Mouse (Mus musculus): Measurements from ENCODE around the gene Rtf1. TPM values are rescaled to one million over a fixed set of nuclear protein-coding genes. Genes with fewer than 3 reads are reported as not detected.
"Not testable (repeated sequence)": the region's sequence is repeated elsewhere in the genome, so short reads cannot be mapped to it uniquely, and the experiment has no call there.

Gene Rtf1
- polyA plus RNA-seq, 1 experiment from 2014 or later, result 18.3 TPM

DNA sequence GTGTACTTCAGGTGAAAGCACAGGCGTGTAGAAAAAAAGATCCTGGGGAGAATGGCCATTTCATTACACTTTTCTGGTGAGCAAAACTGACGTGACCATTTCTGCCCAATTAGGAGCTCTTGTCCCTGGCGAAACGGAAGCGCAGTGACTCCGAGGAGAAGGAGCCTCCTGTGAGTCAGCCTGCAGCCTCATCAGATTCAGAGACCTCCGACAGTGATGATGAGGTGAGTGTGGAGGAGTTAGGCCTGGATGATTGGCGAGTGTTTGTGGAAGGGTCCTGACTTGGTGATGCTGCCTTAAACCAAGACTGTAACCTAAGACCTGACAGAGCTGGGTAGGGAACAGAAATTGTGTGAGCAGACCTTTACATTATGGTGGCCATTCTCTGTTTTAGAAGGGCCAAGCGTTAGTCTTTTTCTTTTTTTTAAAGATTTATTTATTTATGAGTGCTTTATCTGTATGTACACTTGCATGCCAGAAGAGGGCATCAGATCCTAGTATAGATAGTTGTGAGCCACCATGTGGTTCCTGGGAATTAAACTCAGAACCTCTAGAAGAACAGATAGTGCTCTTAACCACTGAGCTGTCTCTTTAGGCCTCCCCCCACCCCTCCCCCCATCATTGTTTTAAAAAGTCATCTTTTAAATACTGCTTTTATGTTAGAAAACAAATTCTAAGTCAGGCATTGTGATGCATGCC lies 17.3 kb downstream of the Rtf1 start:
- no peaks in the 10 kb centered on the region for H3K27me3 ChIP-seq
- 74% methylated on average over 9 of the region's 9 CpGs for WGBS (ENCODE audit: insufficient replicate concordance)
- H3K27ac ChIP-seq, result no peak overlapping the region
- no peaks in the 10 kb centered on the region for H3K9me3 ChIP-seq (replicated peaks)
- no peaks in the 10 kb centered on the region for H3K4me1 ChIP-seq (replicated peaks)
- no peak overlapping the region for H3K4me2 ChIP-seq
- DNase-seq, result no peak
- H3K9ac ChIP-seq, result no peak overlapping the region
- no peak for ATAC-seq (ENCODE audit: low read depth)
- H3K36me3 ChIP-seq, result peaks cover 17% of the 10 kb centered on the region
- no peak overlapping the region for H3K4me3 ChIP-seq (replicated peaks)

DNA sequence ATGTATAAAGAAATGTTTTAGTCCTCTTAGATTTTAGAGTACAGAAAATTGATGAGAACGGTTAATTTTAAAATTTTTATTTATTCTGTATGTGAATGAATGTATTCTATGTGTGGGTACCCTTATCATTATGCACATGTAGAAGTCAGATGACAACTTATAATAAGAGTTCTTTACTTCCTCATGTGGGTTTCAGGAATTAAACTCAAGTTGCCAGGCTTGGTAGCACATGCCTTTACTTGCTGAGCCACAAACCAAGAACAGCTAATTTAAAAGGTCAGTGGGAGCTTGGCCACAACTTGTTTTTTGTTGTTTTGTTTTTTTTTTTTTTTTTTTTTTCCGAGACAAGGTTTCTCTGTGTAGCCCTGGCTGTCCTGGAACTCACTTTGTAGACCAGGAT lies 20.0 kb downstream of the Rtf1 start:
- H3K9me3 ChIP-seq (replicated peaks), result no peaks in the 10 kb centered on the region
- H3K27ac ChIP-seq, result no peak overlapping the region
- no peaks in the 10 kb centered on the region for H3K27me3 ChIP-seq
- H3K4me2 ChIP-seq, result no peak overlapping the region
- 77% methylated on average over 2 of the region's 2 CpGs for WGBS (ENCODE audit: insufficient replicate concordance)
- DNase-seq (no peak), ATAC-seq (ENCODE audit: low read depth) (no peak)
- H3K4me1 ChIP-seq (replicated peaks), result no peaks in the 10 kb centered on the region; the same call in 1 of the 2 replicates
- H3K4me3 ChIP-seq (replicated peaks), result no peak overlapping the region
- H3K9ac ChIP-seq, result no peak overlapping the region
- peaks cover 15% of the 10 kb centered on the region for H3K36me3 ChIP-seq

DNA sequence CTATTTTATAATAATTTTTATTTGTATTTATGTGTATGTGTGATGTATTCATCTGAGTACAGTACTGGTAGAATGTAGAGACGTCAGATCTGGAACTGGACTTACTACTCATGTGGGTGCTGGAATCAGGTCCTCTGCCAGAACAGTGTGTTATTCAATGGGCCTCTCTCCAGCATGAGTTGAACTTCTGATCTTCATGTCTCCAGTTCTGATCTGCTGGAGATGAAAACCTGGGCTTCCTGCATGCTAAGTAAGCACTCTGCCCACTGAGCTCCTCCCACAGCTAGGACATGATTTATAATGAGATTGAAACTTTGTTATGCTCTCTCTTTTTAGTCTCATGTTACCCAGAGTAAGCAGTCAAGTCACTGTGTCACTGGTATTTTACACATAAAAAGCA lies 21.2 kb downstream of the Rtf1 start:
- H3K9me3 ChIP-seq (replicated peaks), result no peaks in the 10 kb centered on the region
- no peak overlapping the region for H3K27ac ChIP-seq
- H3K9ac ChIP-seq, result no peak overlapping the region
- H3K4me3 ChIP-seq (replicated peaks), result no peak overlapping the region
- H3K27me3 ChIP-seq, result no peaks in the 10 kb centered on the region
- no peaks in the 10 kb centered on the region; the same call in 1 of the 2 replicates for H3K4me1 ChIP-seq (replicated peaks)
- DNase-seq (no peak), ATAC-seq (ENCODE audit: low read depth) (no peak)
- no peak overlapping the region for H3K4me2 ChIP-seq
- 66% methylated on average over 1 of the region's 1 CpGs for WGBS (ENCODE audit: insufficient replicate concordance)
- peaks cover 20% of the 10 kb centered on the region for H3K36me3 ChIP-seq

DNA sequence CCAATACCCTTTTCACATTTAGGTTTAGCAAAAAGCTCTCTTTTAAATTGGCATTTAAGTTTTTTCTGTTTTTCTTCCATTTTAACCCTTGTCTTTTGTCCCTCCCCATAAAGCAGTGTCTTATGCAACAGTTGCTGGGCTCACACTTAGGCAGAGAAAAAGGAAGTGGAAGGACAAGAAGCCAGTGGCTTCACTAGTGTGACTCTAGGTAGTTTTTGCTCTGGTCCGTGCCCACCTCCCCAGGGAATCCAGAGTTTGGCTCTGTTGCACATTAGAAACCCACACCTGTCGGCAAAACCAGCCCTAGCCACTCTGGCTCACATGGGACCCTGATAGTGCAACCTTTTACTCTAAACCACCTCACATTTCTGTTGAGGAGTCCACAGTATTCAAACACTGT lies 23.6 kb downstream of the Rtf1 start:
- Histone ChIP-seq H3K4me3 (replicated peaks) (no peak overlapping the region), H3K9ac (no peak overlapping the region), H3K27me3 (no peaks in the 10 kb centered on the region), H3K9me3 (replicated peaks) (no peaks in the 10 kb centered on the region), H3K4me2 (no peak overlapping the region), H3K27ac (no peak overlapping the region), H3K36me3 (peaks cover 14% of the 10 kb centered on the region), H3K4me1 (replicated peaks) (no peaks in the 10 kb centered on the region; the same call in 1 of the 2 replicates)
- ATAC-seq (ENCODE audit: low read depth), result no peak
- 61% methylated on average over 2 of the region's 2 CpGs for WGBS (ENCODE audit: insufficient replicate concordance)
- DNase-seq, result no peak

DNA sequence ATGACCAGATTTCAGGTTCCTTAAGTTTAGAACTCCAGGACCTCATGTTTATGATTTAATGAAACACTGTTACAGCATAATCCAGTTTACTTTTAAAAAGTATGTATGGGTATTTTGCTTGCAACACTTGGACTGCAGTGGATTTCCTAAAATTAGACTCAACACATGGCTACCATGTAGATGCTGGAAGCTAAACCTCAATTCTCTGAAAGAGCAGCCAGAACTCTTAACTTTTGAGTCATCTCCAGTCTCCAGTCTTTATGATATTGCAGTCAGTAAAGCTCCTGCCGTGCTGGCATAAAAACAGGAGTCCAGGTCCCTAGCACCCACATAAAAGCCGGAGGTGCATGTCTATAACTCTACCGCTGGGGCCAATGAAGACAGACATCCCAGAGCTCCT lies 25.1 kb downstream of the Rtf1 start:
- no peak for DNase-seq
- no peak overlapping the region for H3K27ac ChIP-seq
- no peak overlapping the region for H3K4me3 ChIP-seq (replicated peaks)
- H3K36me3 ChIP-seq, result peaks cover 16% of the 10 kb centered on the region; the same call in 1 of the 2 replicates
- no peak overlapping the region for H3K4me2 ChIP-seq
- no peak for ATAC-seq (ENCODE audit: low read depth)
- H3K9ac ChIP-seq, result no peak overlapping the region
- no peaks in the 10 kb centered on the region for H3K9me3 ChIP-seq (replicated peaks)
- no peaks in the 10 kb centered on the region for H3K27me3 ChIP-seq
- no peaks in the 10 kb centered on the region; the same call in 1 of the 2 replicates for H3K4me1 ChIP-seq (replicated peaks)
- 88% methylated on average over 3 of the region's 3 CpGs for WGBS (ENCODE audit: insufficient replicate concordance)

DNA sequence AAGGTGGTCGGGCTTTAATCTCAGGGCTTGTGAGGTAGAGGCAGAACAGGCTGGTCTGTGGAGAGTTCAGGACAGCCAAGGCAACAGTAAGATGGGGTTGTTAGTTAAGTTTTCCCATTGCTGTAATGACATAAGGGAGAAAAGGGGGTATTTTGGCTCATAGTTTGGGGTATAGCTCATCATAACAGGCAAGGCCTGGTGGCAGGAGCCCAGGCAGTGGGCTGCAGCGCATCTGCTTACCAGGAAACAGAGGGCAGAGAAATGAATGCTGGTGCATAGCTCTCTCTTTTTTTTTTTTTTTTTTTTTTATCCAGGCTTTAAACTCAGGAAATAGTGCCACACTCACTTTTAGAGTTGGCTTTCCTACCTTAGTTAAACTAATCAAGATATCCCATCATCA lies 28.3 kb downstream of the Rtf1 start:
- no peaks in the 10 kb centered on the region for H3K27me3 ChIP-seq
- H3K4me2 ChIP-seq, result no peak overlapping the region
- no peak overlapping the region for H3K4me3 ChIP-seq (replicated peaks)
- no peak for DNase-seq
- no peaks in the 10 kb centered on the region for H3K9me3 ChIP-seq (replicated peaks)
- no peak for ATAC-seq (ENCODE audit: low read depth)
- peaks cover 29% of the 10 kb centered on the region for H3K36me3 ChIP-seq
- no peak overlapping the region for H3K27ac ChIP-seq
- H3K4me1 ChIP-seq (replicated peaks), result no peaks in the 10 kb centered on the region; the same call in 1 of the 2 replicates
- H3K9ac ChIP-seq, result no peak overlapping the region
- WGBS (ENCODE audit: insufficient replicate concordance), result 82% methylated on average over 2 of the region's 2 CpGs

DNA sequence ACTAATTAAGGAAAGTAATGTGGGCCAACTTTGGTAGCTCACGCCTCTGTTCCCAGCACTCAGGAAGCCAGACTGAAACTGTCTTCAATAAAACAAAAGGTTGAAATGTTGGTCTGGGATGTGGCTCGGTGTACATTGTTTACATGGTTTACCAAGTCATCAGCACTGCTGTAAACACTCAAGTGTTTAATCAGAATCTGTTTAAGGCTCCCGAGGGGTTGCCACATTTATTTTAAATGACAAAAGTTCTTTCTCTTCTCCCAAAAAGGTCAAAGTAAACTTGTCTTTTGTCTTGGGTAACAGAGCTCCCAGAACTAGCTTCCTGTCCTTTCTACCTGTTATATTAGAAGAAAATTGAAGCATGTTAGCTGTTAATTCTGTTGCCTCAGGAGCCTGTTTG lies 32.8 kb downstream of the Rtf1 start:
- Histone ChIP-seq H3K27ac (no peak overlapping the region), H3K4me1 (replicated peaks) (no peaks in the 10 kb centered on the region), H3K36me3 (peaks cover 58% of the 10 kb centered on the region), H3K9me3 (replicated peaks) (no peaks in the 10 kb centered on the region), H3K9ac (no peak overlapping the region), H3K4me3 (replicated peaks) (no peak overlapping the region), H3K27me3 (no peaks in the 10 kb centered on the region), H3K4me2 (no peak overlapping the region)
- ATAC-seq (ENCODE audit: low read depth) (no peak), DNase-seq (no peak)
- 72% methylated on average over 3 of the region's 3 CpGs for WGBS (ENCODE audit: insufficient replicate concordance)

DNA sequence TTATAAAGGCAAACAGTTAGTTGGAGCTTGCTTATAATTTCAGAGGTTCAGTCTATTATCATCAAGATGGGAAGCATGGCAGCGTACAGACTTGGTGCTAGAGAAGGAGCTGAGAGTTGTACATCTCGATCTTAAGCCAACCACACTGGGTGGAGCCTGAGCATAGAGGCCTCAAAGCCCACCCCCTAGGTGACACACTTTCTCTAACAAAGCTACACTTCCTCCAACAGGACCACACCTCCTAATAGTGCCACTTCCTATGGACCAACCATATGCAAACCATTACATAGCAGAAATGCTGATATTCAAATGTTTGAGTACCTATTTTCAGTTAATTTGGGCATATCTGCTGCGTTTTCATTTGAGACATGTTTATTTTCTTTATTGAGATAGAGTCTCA lies 35.1 kb downstream of the Rtf1 start:
- Histone ChIP-seq H3K4me1 (replicated peaks) (peaks cover 7% of the 10 kb centered on the region), H3K36me3 (peaks cover 67% of the 10 kb centered on the region), H3K9ac (no peak overlapping the region), H3K27me3 (no peaks in the 10 kb centered on the region), H3K9me3 (replicated peaks) (no peaks in the 10 kb centered on the region), H3K4me2 (no peak overlapping the region), H3K27ac (no peak overlapping the region), H3K4me3 (replicated peaks) (no peak overlapping the region)
- no peak for DNase-seq
- WGBS (ENCODE audit: insufficient replicate concordance), result 70% methylated on average over 3 of the region's 3 CpGs
- ATAC-seq (ENCODE audit: low read depth), result no peak

DNA sequence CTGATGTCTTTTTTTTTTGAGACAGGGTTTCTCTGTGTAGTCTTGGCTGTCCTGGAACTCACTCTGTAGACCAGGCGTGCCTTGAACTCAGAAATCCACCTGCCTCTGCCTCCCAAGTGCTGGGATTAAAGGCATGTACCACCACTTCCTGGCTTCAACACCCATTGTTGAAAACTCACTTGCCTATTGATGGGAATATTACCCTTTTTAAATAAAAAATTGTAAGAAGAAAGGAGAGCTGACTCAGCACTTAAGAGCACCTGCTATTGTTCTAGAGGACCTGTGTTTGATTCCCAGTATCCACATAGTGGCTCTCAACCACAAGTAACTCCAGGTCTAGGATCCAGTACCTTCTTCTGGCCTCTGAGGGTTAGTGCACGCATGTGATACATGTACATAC lies 41.0 kb downstream of the Rtf1 start:
- H3K4me2 ChIP-seq; ATAC-seq (ENCODE audit: low read depth); H3K9ac ChIP-seq; H3K4me3 ChIP-seq (replicated peaks); DNase-seq; H3K4me1 ChIP-seq (replicated peaks); H3K27me3 ChIP-seq; H3K9me3 ChIP-seq (replicated peaks); H3K27ac ChIP-seq: not testable (repeated sequence)
- peaks cover 73% of the 10 kb centered on the region for H3K36me3 ChIP-seq
- 74% methylated on average over 2 of the region's 2 CpGs for WGBS (ENCODE audit: insufficient replicate concordance)

DNA sequence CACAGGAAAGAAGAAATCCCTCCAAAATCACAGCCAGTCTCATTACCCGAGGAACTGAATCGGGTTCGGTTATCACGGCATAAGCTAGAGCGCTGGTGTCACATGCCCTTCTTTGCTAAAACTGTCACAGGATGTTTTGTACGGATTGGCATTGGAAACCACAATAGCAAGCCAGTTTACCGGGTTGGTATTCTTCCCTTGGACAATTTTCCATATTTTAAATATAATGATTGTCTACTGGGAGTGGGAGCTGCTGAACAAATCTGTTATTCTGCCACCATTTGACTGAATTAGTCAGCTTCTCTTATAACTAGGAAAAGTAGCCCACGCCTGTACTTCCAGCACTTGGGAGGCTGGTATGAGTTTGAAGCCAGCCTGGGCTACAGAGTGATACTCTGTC lies 46.2 kb downstream of the Rtf1 start:
- WGBS (ENCODE audit: insufficient replicate concordance), result 93% methylated on average over 8 of the region's 8 CpGs
- Histone ChIP-seq H3K9ac (no peak overlapping the region), H3K27ac (no peak overlapping the region), H3K36me3 (peaks cover 84% of the 10 kb centered on the region), H3K4me3 (replicated peaks) (no peak overlapping the region), H3K4me1 (replicated peaks) (peaks cover 15% of the 10 kb centered on the region), H3K4me2 (no peak overlapping the region), H3K27me3 (no peaks in the 10 kb centered on the region), H3K9me3 (replicated peaks) (no peaks in the 10 kb centered on the region)
- ATAC-seq (ENCODE audit: low read depth) (no peak), DNase-seq (no peak)

DNA sequence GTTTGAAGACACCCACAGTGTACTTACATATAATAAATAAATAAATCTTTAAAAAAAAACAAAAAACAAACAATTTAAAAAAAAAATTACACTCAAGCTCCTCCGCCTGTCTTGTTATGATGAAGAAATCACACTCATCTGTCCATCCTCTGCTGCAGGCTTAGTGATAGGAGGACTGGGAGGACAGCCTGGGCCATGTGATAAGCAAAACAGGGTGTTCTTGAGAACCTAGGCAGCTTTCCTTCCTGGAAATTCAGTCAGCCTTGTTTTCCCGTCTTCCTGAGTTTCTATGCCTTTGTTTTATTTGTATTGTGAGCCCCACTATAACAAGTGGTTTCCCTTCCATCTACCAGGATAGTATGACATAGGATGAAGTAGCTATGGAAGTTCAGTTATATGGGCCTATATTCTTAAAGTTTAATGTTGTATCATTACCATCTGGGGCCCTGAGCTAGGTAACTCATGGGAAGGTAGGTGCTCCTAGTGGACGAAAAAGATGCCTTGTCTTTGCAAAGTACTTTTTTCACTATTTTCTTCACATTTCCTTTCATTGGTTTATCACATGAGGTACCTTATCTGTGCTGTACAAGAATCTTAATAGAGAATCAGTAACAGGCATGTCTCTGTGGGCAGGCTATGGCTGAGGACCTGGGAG lies 53.0 kb downstream of the Rtf1 start:
- Histone ChIP-seq H3K4me3 (replicated peaks) (no peak overlapping the region), H3K4me2 (peak overlapping the region; percentile 29), H3K27ac (peak overlapping the region; percentile 77), H3K9ac (0 out of 2 replicates have a peak overlapping the region, but pooled peaks have one; percentile 0), H3K27me3 (no peaks in the 10 kb centered on the region), H3K9me3 (replicated peaks) (no peaks in the 10 kb centered on the region), H3K36me3 (peaks cover 87% of the 10 kb centered on the region), H3K4me1 (replicated peaks) (peaks cover 36% of the 10 kb centered on the region)
- ATAC-seq (ENCODE audit: low read depth), result peak; percentile 94
- peak; percentile 61 for DNase-seq
- 28% methylated on average over 3 of the region's 3 CpGs for WGBS (ENCODE audit: insufficient replicate concordance)

DNA sequence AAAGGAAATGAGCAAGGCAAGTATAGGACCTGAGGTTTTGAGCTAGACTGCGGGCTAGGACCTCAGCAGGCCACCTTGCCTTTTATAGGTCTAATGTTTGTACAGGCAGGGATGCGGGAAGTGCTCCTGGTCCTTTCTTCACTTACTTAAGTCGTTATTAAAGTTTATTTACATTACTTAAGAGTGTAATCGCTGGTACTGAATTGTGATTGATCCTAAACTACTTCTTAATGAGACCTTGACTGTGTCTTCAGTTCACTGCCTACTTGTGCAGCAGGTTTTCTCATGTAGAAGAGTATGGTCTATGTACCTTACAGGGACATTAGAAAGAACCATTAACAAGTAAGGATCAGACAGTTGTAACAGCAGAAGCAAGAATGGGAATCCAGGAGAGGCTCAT lies 55.9 kb downstream of the Rtf1 start:
- no peak for ATAC-seq (ENCODE audit: low read depth)
- Histone ChIP-seq H3K9me3 (replicated peaks) (no peaks in the 10 kb centered on the region), H3K36me3 (peaks cover 93% of the 10 kb centered on the region), H3K4me3 (replicated peaks) (no peak overlapping the region), H3K27ac (no peak overlapping the region), H3K4me2 (no peak overlapping the region), H3K9ac (no peak overlapping the region), H3K27me3 (no peaks in the 10 kb centered on the region), H3K4me1 (replicated peaks) (peaks cover 23% of the 10 kb centered on the region)
- DNase-seq, result no peak
- WGBS (ENCODE audit: insufficient replicate concordance), result 85% methylated on average over 4 of the region's 4 CpGs

All from liver, embryonic 13.5 days (tissue).